Mouse (Mus musculus) lung, embryonic 15.5 days (tissue): ENCODE measurements at regions not wholly inside any gene's neighbourhood (a gene's known extent, or its start where the extent isn't known, plus 50 kb on each side); places are given as distances from the start of the nearest gene placed in this dataset.

Experiments
- ATAC-seq: fragments of 200-750 bp; cut with Nextera tagmentation; 2 replicates; pipeline ENCODE4 v1.8.0; 2017; ENCODE audit warnings: moderate number of reproducible peaks, borderline replicate concordance; ENCODE audit not compliant: low FRiP score, low TSS enrichment; ENCODE audit errors: extremely low read depth
- H3K27ac ChIP-seq: fragments of 300-500 bp; sonication (generic); 2 replicates; pipeline ENCODE4 v1.5.1; 2015; ENCODE audit warnings: moderate library complexity, mild to moderate bottlenecking, inconsistent platforms
- H3K27me3 ChIP-seq: fragments of 300-500 bp; sonication (generic); 2 replicates; pipeline ENCODE4 v1.6.1; 2015; ENCODE audit warnings: inconsistent platforms
- H3K36me3 ChIP-seq: fragments of 300-500 bp; sonication (generic); 2 replicates; pipeline ENCODE4 v1.6.1; 2015; ENCODE audit warnings: inconsistent platforms
- H3K4me1 ChIP-seq: fragments of 300-500 bp; sonication (generic); 2 replicates; pipeline ENCODE4 v1.6.1; 2015; ENCODE audit warnings: inconsistent platforms
- H3K4me2 ChIP-seq: fragments of 300-500 bp; sonication (generic); 2 replicates; pipeline ENCODE4 v1.6.1; 2015; ENCODE audit warnings: inconsistent platforms, mild to moderate bottlenecking, moderate library complexity
- H3K4me3 ChIP-seq: fragments of 300-500 bp; sonication (generic); 2 replicates; pipeline ENCODE4 v1.5.1; 2015; ENCODE audit warnings: mild to moderate bottlenecking, inconsistent platforms
- H3K9ac ChIP-seq: fragments of 300-500 bp; sonication (generic); 2 replicates; pipeline ENCODE4 v1.6.1; 2015; ENCODE audit warnings: inconsistent platforms
- H3K9me3 ChIP-seq: fragments of 300-500 bp; sonication (generic); 2 replicates; pipeline ENCODE4 v1.6.1; 2016; ENCODE audit warnings: inconsistent platforms
- WGBS: fragments of 180-500 bp; shearing (Covaris S2); methylation state at CpG from one replicate; pipeline ENCODE4 v1.1.7; 2015; 5-methylcytosine and 5-hydroxymethylcytosine counted together

- no peaks in the 10 kb centered on the region for H3K4me1 ChIP-seq
- H3K9me3 ChIP-seq: no peaks in the 10 kb centered on the region
- no peak overlapping the region for H3K9ac ChIP-seq
- no peak overlapping the region for H3K4me2 ChIP-seq
- 61% methylated on average over 10 of the region's 10 CpGs for WGBS
- ATAC-seq: no peak
- H3K27me3 ChIP-seq: no peaks in the 10 kb centered on the region
- H3K36me3 ChIP-seq: no peaks in the 10 kb centered on the region
- H3K4me3 ChIP-seq: no peak overlapping the region
- H3K27ac ChIP-seq: no peak overlapping the region
These were observed 54.3 kb upstream of the Nrbf2 start for GRCm38 (mm10) chr10:67339371-67339929.

GRCm38 (mm10) chr10:67344722-67345121, 59.6 kb upstream of the Nrbf2 start:
- Histone ChIP-seq H3K27ac (no peak overlapping the region), H3K4me1 (no peaks in the 10 kb centered on the region), H3K36me3 (no peaks in the 10 kb centered on the region), H3K9ac (no peak overlapping the region), H3K4me3 (no peak overlapping the region), H3K9me3 (no peaks in the 10 kb centered on the region), H3K27me3 (no peaks in the 10 kb centered on the region), H3K4me2 (no peak overlapping the region)
- WGBS: 78% methylated on average over 4 of the region's 4 CpGs
- ATAC-seq: no peak

- Histone ChIP-seq H3K4me3 (no peak overlapping the region), H3K9ac (no peak overlapping the region), H3K36me3 (no peaks in the 10 kb centered on the region), H3K9me3 (no peaks in the 10 kb centered on the region), H3K27ac (no peak overlapping the region), H3K27me3 (no peaks in the 10 kb centered on the region), H3K4me2 (no peak overlapping the region), H3K4me1 (no peaks in the 10 kb centered on the region)
- WGBS: 21% methylated on average over 2 of the region's 2 CpGs
- ATAC-seq: no peak
These were observed 65.9 kb upstream of the Nrbf2 start for GRCm38 (mm10) chr10:67350956-67351355.

GRCm38 (mm10) chr10:67360793-67361192, 75.7 kb upstream of the Nrbf2 start:
- Histone ChIP-seq H3K4me3 (no peak overlapping the region), H3K4me1 (no peaks in the 10 kb centered on the region), H3K4me2 (no peak overlapping the region), H3K9me3 (no peaks in the 10 kb centered on the region), H3K9ac (no peak overlapping the region), H3K36me3 (no peaks in the 10 kb centered on the region), H3K27me3 (no peaks in the 10 kb centered on the region), H3K27ac (no peak overlapping the region)
- no peak for ATAC-seq
- 50% methylated on average over 8 of the region's 8 CpGs for WGBS

GRCm38 (mm10) chr10:67361281-67361680, 76.2 kb upstream of the Nrbf2 start:
- no peaks in the 10 kb centered on the region for H3K9me3 ChIP-seq
- H3K36me3 ChIP-seq: no peaks in the 10 kb centered on the region
- H3K9ac ChIP-seq: no peak overlapping the region
- ATAC-seq: no peak
- WGBS: 91% methylated on average over 4 of the region's 4 CpGs
- H3K4me3 ChIP-seq: no peak overlapping the region
- H3K27me3 ChIP-seq: no peaks in the 10 kb centered on the region
- no peak overlapping the region for H3K27ac ChIP-seq
- no peak overlapping the region for H3K4me2 ChIP-seq
- no peaks in the 10 kb centered on the region for H3K4me1 ChIP-seq

- no peaks in the 10 kb centered on the region for H3K9me3 ChIP-seq
- no peaks in the 10 kb centered on the region for H3K27me3 ChIP-seq
- H3K9ac ChIP-seq: no peak overlapping the region
- no peak overlapping the region for H3K27ac ChIP-seq
- no peaks in the 10 kb centered on the region for H3K36me3 ChIP-seq
- H3K4me2 ChIP-seq: no peak overlapping the region
- H3K4me3 ChIP-seq: no peak overlapping the region
- no peaks in the 10 kb centered on the region for H3K4me1 ChIP-seq
- 89% methylated on average over 3 of the region's 3 CpGs for WGBS
- ATAC-seq: no peak
These were observed 79.5 kb upstream of the Nrbf2 start for GRCm38 (mm10) chr10:67364595-67364994.

- Histone ChIP-seq H3K36me3 (no peaks in the 10 kb centered on the region), H3K27ac (no peak overlapping the region), H3K27me3 (no peaks in the 10 kb centered on the region), H3K4me3 (no peak overlapping the region), H3K9me3 (no peaks in the 10 kb centered on the region), H3K9ac (no peak overlapping the region), H3K4me1 (no peaks in the 10 kb centered on the region), H3K4me2 (no peak overlapping the region)
- WGBS: 85% methylated on average over 7 of the region's 7 CpGs
- no peak for ATAC-seq
These were observed 80.1 kb upstream of the Nrbf2 start for GRCm38 (mm10) chr10:67365158-67365557.

GRCm38 (mm10) chr10:67372569-67373161, 87.6 kb upstream of the Nrbf2 start:
- WGBS: 6% methylated on average over 13 of the region's 13 CpGs
- peaks cover 10% of the 10 kb centered on the region; the same call in 1 of the 2 replicates for H3K4me1 ChIP-seq
- H3K9ac ChIP-seq: no peak overlapping the region
- ATAC-seq: no peak
- peak overlapping the region; percentile 34 for H3K4me2 ChIP-seq
- H3K27ac ChIP-seq: no peak overlapping the region
- H3K27me3 ChIP-seq: no peaks in the 10 kb centered on the region
- no peak overlapping the region for H3K4me3 ChIP-seq
- H3K9me3 ChIP-seq: no peaks in the 10 kb centered on the region
- no peaks in the 10 kb centered on the region for H3K36me3 ChIP-seq

- H3K9me3 ChIP-seq: no peaks in the 10 kb centered on the region
- no peak overlapping the region for H3K27ac ChIP-seq
- H3K4me2 ChIP-seq: no peak overlapping the region
- 91% methylated on average over 5 of the region's 5 CpGs for WGBS
- no peak overlapping the region for H3K4me3 ChIP-seq
- H3K9ac ChIP-seq: no peak overlapping the region
- no peaks in the 10 kb centered on the region for H3K36me3 ChIP-seq
- H3K4me1 ChIP-seq: peaks cover 10% of the 10 kb centered on the region; the same call in 1 of the 2 replicates
- no peaks in the 10 kb centered on the region for H3K27me3 ChIP-seq
- no peak for ATAC-seq
These were observed 91.5 kb upstream of the Nrbf2 start for GRCm38 (mm10) chr10:67376638-67377037.

- no peak overlapping the region for H3K27ac ChIP-seq
- no peak overlapping the region for H3K4me3 ChIP-seq
- no peak overlapping the region for H3K9ac ChIP-seq
- no peaks in the 10 kb centered on the region for H3K9me3 ChIP-seq
- no peaks in the 10 kb centered on the region for H3K27me3 ChIP-seq
- no peak overlapping the region; the same call in 1 of the 2 replicates for H3K4me2 ChIP-seq
- 57% methylated on average over 17 of the region's 17 CpGs for WGBS
- H3K4me1 ChIP-seq: peaks cover 5% of the 10 kb centered on the region; the same call in 1 of the 2 replicates
- H3K36me3 ChIP-seq: no peaks in the 10 kb centered on the region
- no peak for ATAC-seq
These were observed 92.6 kb upstream of the Nrbf2 start for GRCm38 (mm10) chr10:67377643-67378223.

GRCm38 (mm10) chr10:67380174-67380573, 95.1 kb upstream of the Nrbf2 start:
- 77% methylated on average over 5 of the region's 5 CpGs for WGBS
- Histone ChIP-seq H3K9me3 (no peaks in the 10 kb centered on the region), H3K27ac (no peak overlapping the region), H3K27me3 (no peaks in the 10 kb centered on the region), H3K9ac (no peak overlapping the region), H3K4me3 (no peak overlapping the region), H3K36me3 (no peaks in the 10 kb centered on the region), H3K4me1 (no peaks in the 10 kb centered on the region), H3K4me2 (no peak overlapping the region)
- no peak for ATAC-seq

- H3K4me1 ChIP-seq: no peaks in the 10 kb centered on the region
- no peaks in the 10 kb centered on the region for H3K27me3 ChIP-seq
- no peaks in the 10 kb centered on the region for H3K36me3 ChIP-seq
- no peak overlapping the region for H3K9ac ChIP-seq
- H3K4me2 ChIP-seq: no peak overlapping the region
- ATAC-seq: no peak
- H3K9me3 ChIP-seq: no peaks in the 10 kb centered on the region
- H3K4me3 ChIP-seq: no peak overlapping the region
- WGBS: 81% methylated on average over 4 of the region's 4 CpGs
- H3K27ac ChIP-seq: no peak overlapping the region
These were observed 98.2 kb upstream of the Nrbf2 start for GRCm38 (mm10) chr10:67383352-67383751.
